ENCODE assay signal across 17 mouse cellular contexts in the genomic region with DNA sequence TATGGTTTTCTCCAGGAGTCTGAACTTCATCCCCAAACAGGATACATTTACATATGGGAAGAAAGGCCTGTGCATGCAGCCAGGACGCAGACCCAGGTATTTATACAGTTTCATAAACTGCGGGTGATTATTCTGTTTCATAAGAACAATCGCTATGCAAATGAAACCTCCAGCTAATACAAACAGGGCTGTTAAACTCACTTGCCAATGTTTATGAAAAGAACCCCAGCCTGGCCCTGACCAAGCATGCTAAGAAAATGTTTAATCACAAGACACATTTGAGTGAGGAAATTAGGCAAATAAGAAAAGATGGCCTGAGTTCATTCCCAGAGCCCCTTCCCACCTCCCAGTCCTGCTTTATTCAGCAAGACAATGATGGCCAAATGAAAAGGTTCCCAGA. TPM values are rescaled to one million over a fixed set of nuclear protein-coding genes. Genes with fewer than 3 reads are reported as not detected.
A peak's percentile ranks its signal among the peaks of the same experiment; 100 is the strongest.
DNase-seq lines count a peak whose midpoint lies in the region; ATAC-seq and TF ChIP-seq lines count a peak whose summit lies in the region.
"Had no signal": no experiment of that assay in that cellular context is flagged by ENCODE, and none has a peak within 500 bp of the region (broad histone marks: within the 10 kb centered on the region; RNA-seq: fewer than 3 reads in every experiment).

No protein-coding gene starts in this region.

- H3K27ac ChIP-seq in gastrocnemius, adult 2 months: peak overlapping the region; percentile 95; the same call in 1 of the 2 replicates
- 0 out of 2 replicates have a peak overlapping the region, but pooled peaks have one; percentile 40 for H3K27ac ChIP-seq in ES-Bruce4 (ENCODE audit: insufficient read depth, low read length)
- H3K27ac ChIP-seq in forebrain, embryonic 16.5 days (ENCODE audit: low read length): no peak overlapping the region
- peak overlapping the region; percentile 85; the same call in 1 of the 2 replicates for H3K27ac ChIP-seq in midbrain, embryonic 12.5 days (replicated peaks)
- H3K27ac ChIP-seq: neural tube, embryonic 12.5 days had no signal

- TF ChIP-seq EP300 in ES-Bruce4 (IDR thresholded peaks at IDR 0.05; ENCODE audit: insufficient read depth, low read depth, low read length): no peak

- no peak overlapping the region for H3K9ac ChIP-seq in ES-Bruce4 (ENCODE audit: low read depth, poor library complexity, severe bottlenecking)
- no peak overlapping the region for H3K9ac ChIP-seq in forebrain, embryonic 16.5 days (replicated peaks; ENCODE audit: low read depth, low read length)
- H3K9ac ChIP-seq in midbrain, embryonic 12.5 days (replicated peaks): no peak overlapping the region
- H3K9ac ChIP-seq: lung, embryonic 14.5 days; neural tube, embryonic 12.5 days; stomach, embryonic 15.5 days had no signal

- H3K4me2 ChIP-seq in forebrain, embryonic 16.5 days (ENCODE audit: low read length): no peak overlapping the region
- H3K4me2 ChIP-seq in midbrain, embryonic 12.5 days (replicated peaks): no peak overlapping the region

- intact Hi-C loops in gastrocnemius, adult 2 months (cut with DNase I): no loop called here
- intact Hi-C loops in heart, postnatal 10 days (cut with DNase I): no loop called here

- H3K27me3 ChIP-seq in ES-Bruce4 (ENCODE audit: control insufficient read depth, insufficient read depth, low read length, poor library complexity, severe bottlenecking): no peaks in the 10 kb centered on the region
- H3K27me3 ChIP-seq in forebrain, embryonic 16.5 days (replicated peaks; ENCODE audit: control insufficient read depth, insufficient read depth, low read length): no peaks in the 10 kb centered on the region
- H3K27me3 ChIP-seq in midbrain, embryonic 12.5 days: no peaks in the 10 kb centered on the region
- H3K27me3 ChIP-seq: neural tube, embryonic 12.5 days; stomach, embryonic 15.5 days had no signal

- WGBS in forebrain, embryonic 16.5 days: 20% methylated on average over 3 of the region's 3 CpGs
- 72% methylated on average over 3 of the region's 3 CpGs for WGBS in midbrain, embryonic 12.5 days

- H3K36me3 ChIP-seq in ES-Bruce4 (ENCODE audit: control insufficient read depth, insufficient read depth, low read length, poor library complexity, severe bottlenecking): no peaks in the 10 kb centered on the region
- no peaks in the 10 kb centered on the region for H3K36me3 ChIP-seq in forebrain, embryonic 16.5 days (ENCODE audit: control insufficient read depth, insufficient read depth)
- no peaks in the 10 kb centered on the region for H3K36me3 ChIP-seq in midbrain, embryonic 12.5 days
- H3K36me3 ChIP-seq: neural tube, embryonic 12.5 days; stomach, embryonic 15.5 days had no signal

- no peak overlapping the region for H3K4me3 ChIP-seq in gastrocnemius, adult 2 months
- H3K4me3 ChIP-seq in ES-Bruce4 (ENCODE audit: low read depth, low read length): no peak overlapping the region
- no peak overlapping the region for H3K4me3 ChIP-seq in forebrain, embryonic 16.5 days (replicated peaks; ENCODE audit: low read length)
- no peak overlapping the region for H3K4me3 ChIP-seq in midbrain, embryonic 12.5 days
- H3K4me3 ChIP-seq: erythroblast, embryonic 14.5 days; neural tube, embryonic 12.5 days; stomach, embryonic 15.5 days had no signal

- H3K9me3 ChIP-seq in ES-Bruce4 (replicated peaks; ENCODE audit: control insufficient read depth, insufficient read depth, low read length, poor library complexity, severe bottlenecking): no peaks in the 10 kb centered on the region
- H3K9me3 ChIP-seq in forebrain, embryonic 16.5 days (ENCODE audit: control insufficient read depth, low read length): no peaks in the 10 kb centered on the region
- H3K9me3 ChIP-seq in midbrain, embryonic 12.5 days: no peaks in the 10 kb centered on the region
- H3K9me3 ChIP-seq: neural tube, embryonic 12.5 days; stomach, embryonic 15.5 days had no signal

- no peak for TF ChIP-seq POLR2A in ES-Bruce4 (IDR thresholded peaks at IDR 0.05; ENCODE audit: insufficient read depth, low read length)

- TF ChIP-seq CTCF in gastrocnemius, adult 2 months (IDR thresholded peaks at IDR 0.05): no peak
- no peak for TF ChIP-seq CTCF in ES-Bruce4 (IDR thresholded peaks at IDR 0.05; ENCODE audit: low read depth, low read length)

- peaks cover 3% of the 10 kb centered on the region for H3K4me1 ChIP-seq in ES-Bruce4 (ENCODE audit: control insufficient read depth, insufficient read depth, low read length)
- peaks cover 36% of the 10 kb centered on the region for H3K4me1 ChIP-seq in forebrain, embryonic 16.5 days (replicated peaks; ENCODE audit: control insufficient read depth, insufficient read depth, low read length)
- H3K4me1 ChIP-seq in midbrain, embryonic 12.5 days: peaks cover 67% of the 10 kb centered on the region

- peak; percentile 37 for ATAC-seq in forebrain, embryonic 16.5 days
- no peak for ATAC-seq in midbrain, embryonic 12.5 days (ENCODE audit: low FRiP score, low read depth)
- ATAC-seq in erythroblast, adult 5-6 weeks (replicated peaks; ENCODE audit: low FRiP score, poor library complexity, severe bottlenecking): no peak

- no peak for DNase-seq in gastrocnemius, adult 2 months
- DNase-seq in gastrocnemius, postnatal 4 days (ENCODE audit: low spot score in 2 of 2): no peak
- no peak for DNase-seq in retina, embryonic 14.5 days (ENCODE audit: low spot score)
- DNase-seq in heart, postnatal 10 days: no peak
- DNase-seq: adrenal gland, postnatal 36 days; kidney, adult 2 months; lung, embryonic 14.5 days; retina, postnatal 1 day; thymus, postnatal 25 days had no signal

RNA-seq across cellular contexts. Expression of gene Zfp423, which starts 22.2 kb away (rescaled TPM):
- total RNA-seq in gastrocnemius, adult 2 months (2021): 10 to 100 TPM; 13.0 to 15.6 TPM
- 10 to 100 TPM; 31.4 to 36.4 TPM for total RNA-seq in gastrocnemius, postnatal 4 days (2021)
- 11.3 and 14.4 TPM in 2 replicates for polyA plus RNA-seq in ES-Bruce4 (2011; ENCODE audit: insufficient read depth, insufficient read length, low read depth, missing spikeins)
- polyA plus RNA-seq in forebrain, embryonic 16.5 days (2015; fragmentation: Nextera tagmentation; extraction: Ambion mirVana): 13.3 and 20.6 TPM in 2 replicates
- 47.9 and 60.8 TPM in 2 replicates for polyA plus RNA-seq in midbrain, embryonic 12.5 days (2016; fragmentation: Nextera tagmentation; extraction: Ambion mirVana)
- total RNA-seq in heart, postnatal 10 days (2021): 10 to 100 TPM in 1 of 2 experiments, 1 to 10 TPM in 1; 9.1 to 14.5 TPM
- not detected in 2 replicates for total RNA-seq in erythroblast, adult 5-6 weeks (2015; ENCODE audit: low replicate concordance)
- total RNA-seq in erythroblast, adult 5-6 weeks (2017; ENCODE audit: low replicate concordance): 3.2 TPM in 1 of 2 replicates, not detected in the other
- total RNA-seq: common myeloid progenitor, adult 5-6 weeks had no signal
- polyA plus RNA-seq: erythroblast, embryonic 14.5 days had no signal
